Mouse (Mus musculus): ENCODE measurements around the gene Fam193b. TPM values are rescaled to one million over a fixed set of nuclear protein-coding genes. Genes with fewer than 3 reads are reported as not detected.

Gene Fam193b
- polyA plus RNA-seq, 1 experiment from 2014 or later, result 63.7 TPM

GRCm38 (mm10) chr13:55536194-55537175 is 34.4 kb downstream of the Fam193b start, which contains the start of gene Ddx41:
Ddx41 (minus strand) TSS chr13:55536658.
- WGBS, result under 1% methylated on average over 70 of the region's 70 CpGs
- Histone ChIP-seq H3K27ac (peak within 1 kb of the TSS; percentile 92), H3K36me3 (peaks cover 78% of the 10 kb centered on the region)

DNA sequence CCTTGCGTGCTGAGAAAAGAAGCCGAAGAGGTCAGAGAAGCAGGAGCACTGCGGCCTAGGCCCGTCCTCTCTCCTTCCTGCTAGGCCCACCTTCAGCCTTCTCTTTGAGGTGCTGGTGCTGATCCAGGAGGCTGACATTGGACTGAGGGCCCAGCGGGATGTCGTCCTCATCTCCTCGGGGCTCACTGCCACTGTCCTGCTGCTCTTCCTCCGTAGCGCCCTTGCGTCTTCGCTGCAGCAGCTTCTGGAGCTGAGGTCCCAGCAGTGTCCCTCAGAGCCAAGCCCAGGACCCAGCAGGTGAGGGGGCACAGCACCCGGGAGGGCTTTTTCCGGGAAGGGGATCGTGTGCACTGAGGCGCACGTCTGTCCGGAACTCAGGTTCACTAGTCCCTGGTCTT is 35.1 kb downstream of the Fam193b start:
- peaks cover 17% of the 10 kb centered on the region for H3K4me1 ChIP-seq (replicated peaks)
- H3K36me3 ChIP-seq, result peaks cover 78% of the 10 kb centered on the region
- H3K27ac ChIP-seq, result peak overlapping the region; percentile 92
- H3K9me3 ChIP-seq, result no peaks in the 10 kb centered on the region
- WGBS, result 15% methylated on average over 17 of the region's 17 CpGs
- no peaks in the 10 kb centered on the region for H3K27me3 ChIP-seq (ENCODE audit: insufficient read depth, poor library complexity, severe bottlenecking)
- no peak for DNase-seq (ENCODE audit: low spot score)
- H3K4me3 ChIP-seq, result peak overlapping the region; percentile 63

More at GRCm38 (mm10) chr13:55536194-55537175, 34.4 kb downstream of the Fam193b start, which contains the start of gene Ddx41:
- Histone ChIP-seq H3K4me1 (replicated peaks) (peaks cover 17% of the 10 kb centered on the region), H3K27me3 (ENCODE audit: insufficient read depth, poor library complexity, severe bottlenecking) (no peaks in the 10 kb centered on the region), H3K9me3 (no peaks in the 10 kb centered on the region), H3K4me3 (peak within 1 kb of the TSS; percentile 63)
- peak; percentile 100 for DNase-seq (ENCODE audit: low spot score)

GRCm38 (mm10) chr13:55535191-55535590 is 35.7 kb downstream of the Fam193b start:
- no peak overlapping the region; the same call in 1 of the 2 replicates for H3K27ac ChIP-seq
- no peak for DNase-seq (ENCODE audit: low spot score)
- H3K4me3 ChIP-seq, result peak overlapping the region; percentile 63
- 92% methylated on average over 15 of the region's 15 CpGs for whole genome bisulfite sequencing
- no peaks in the 10 kb centered on the region for H3K27me3 ChIP-seq (ENCODE audit: insufficient read depth, poor library complexity, severe bottlenecking)
- peaks cover 78% of the 10 kb centered on the region for H3K36me3 ChIP-seq
- peaks cover 17% of the 10 kb centered on the region for H3K4me1 ChIP-seq (replicated peaks)
- no peaks in the 10 kb centered on the region for H3K9me3 ChIP-seq

DNA sequence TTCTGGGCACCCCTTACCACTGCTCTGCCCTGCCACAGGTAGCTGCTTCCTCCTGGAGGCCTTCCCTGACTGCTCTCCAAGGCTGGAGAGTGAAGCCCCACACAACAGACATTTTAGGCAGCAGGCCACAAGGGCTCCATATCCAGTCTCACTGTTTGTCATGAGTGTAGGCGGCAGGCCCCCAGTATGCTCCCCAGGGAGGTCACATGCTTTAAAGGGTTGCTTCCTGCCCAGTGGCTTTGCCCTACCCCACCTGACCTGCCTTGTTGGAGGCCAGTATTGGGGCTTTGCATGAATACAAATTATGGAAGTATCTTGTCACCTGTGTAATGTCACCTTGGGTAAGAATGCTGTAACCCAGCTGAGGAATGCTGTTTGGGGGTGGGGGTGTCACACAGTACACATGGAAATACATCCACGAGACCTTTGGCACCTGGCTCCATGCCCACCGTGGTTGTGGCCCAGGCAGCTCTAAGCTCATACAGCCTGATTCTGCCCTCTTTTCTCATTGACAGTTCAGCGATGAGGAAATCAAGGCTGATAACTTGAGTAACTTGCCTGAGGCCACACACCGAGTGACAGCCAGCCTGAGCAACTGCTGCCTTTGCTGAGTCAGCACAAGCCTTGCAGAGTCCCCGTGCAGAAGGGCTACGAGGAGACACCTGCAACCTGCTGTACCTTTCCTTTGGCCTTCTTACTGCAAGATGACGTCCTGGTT is 41.6 kb downstream of the Fam193b start, which contains the start of gene Dok3:
Gene Dok3, minus strand, starts transcription at position 99 of the 718 bp plus-strand sequence.
- DNase-seq (ENCODE audit: low spot score), result no peak
- Histone ChIP-seq H3K4me1 (replicated peaks) (no peaks in the 10 kb centered on the region), H3K27ac (no peak within 1 kb of the TSS), H3K36me3 (peaks cover 62% of the 10 kb centered on the region), H3K27me3 (ENCODE audit: insufficient read depth, poor library complexity, severe bottlenecking) (no peaks in the 10 kb centered on the region), H3K9me3 (no peaks in the 10 kb centered on the region), H3K4me3 (no peak within 1 kb of the TSS)
- WGBS, result 79% methylated on average over 8 of the region's 8 CpGs

- no peak overlapping the region for H3K4me3 ChIP-seq
- peaks cover 59% of the 10 kb centered on the region for H3K36me3 ChIP-seq
- no peak for DNase-seq (ENCODE audit: low spot score)
- no peaks in the 10 kb centered on the region for H3K9me3 ChIP-seq
- H3K27me3 ChIP-seq (ENCODE audit: insufficient read depth, poor library complexity, severe bottlenecking), result no peaks in the 10 kb centered on the region
- no peak overlapping the region for H3K27ac ChIP-seq
- peaks cover 10% of the 10 kb centered on the region for H3K4me1 ChIP-seq (replicated peaks)
- 85% methylated on average over 18 of the region's 18 CpGs for WGBS
Observed at GRCm38 (mm10) chr13:55527834-55528772, 42.8 kb downstream of the Fam193b start.

GRCm38 (mm10) chr13:55527212-55527611 is 43.7 kb downstream of the Fam193b start:
- peaks cover 17% of the 10 kb centered on the region for H3K4me1 ChIP-seq (replicated peaks)
- no peak overlapping the region for H3K27ac ChIP-seq
- 90% methylated on average over 16 of the region's 16 CpGs for WGBS
- no peaks in the 10 kb centered on the region for H3K27me3 ChIP-seq (ENCODE audit: insufficient read depth, poor library complexity, severe bottlenecking)
- H3K36me3 ChIP-seq, result peaks cover 55% of the 10 kb centered on the region
- H3K9me3 ChIP-seq, result no peaks in the 10 kb centered on the region
- no peak overlapping the region for H3K4me3 ChIP-seq
- DNase-seq (ENCODE audit: low spot score), result no peak

DNA sequence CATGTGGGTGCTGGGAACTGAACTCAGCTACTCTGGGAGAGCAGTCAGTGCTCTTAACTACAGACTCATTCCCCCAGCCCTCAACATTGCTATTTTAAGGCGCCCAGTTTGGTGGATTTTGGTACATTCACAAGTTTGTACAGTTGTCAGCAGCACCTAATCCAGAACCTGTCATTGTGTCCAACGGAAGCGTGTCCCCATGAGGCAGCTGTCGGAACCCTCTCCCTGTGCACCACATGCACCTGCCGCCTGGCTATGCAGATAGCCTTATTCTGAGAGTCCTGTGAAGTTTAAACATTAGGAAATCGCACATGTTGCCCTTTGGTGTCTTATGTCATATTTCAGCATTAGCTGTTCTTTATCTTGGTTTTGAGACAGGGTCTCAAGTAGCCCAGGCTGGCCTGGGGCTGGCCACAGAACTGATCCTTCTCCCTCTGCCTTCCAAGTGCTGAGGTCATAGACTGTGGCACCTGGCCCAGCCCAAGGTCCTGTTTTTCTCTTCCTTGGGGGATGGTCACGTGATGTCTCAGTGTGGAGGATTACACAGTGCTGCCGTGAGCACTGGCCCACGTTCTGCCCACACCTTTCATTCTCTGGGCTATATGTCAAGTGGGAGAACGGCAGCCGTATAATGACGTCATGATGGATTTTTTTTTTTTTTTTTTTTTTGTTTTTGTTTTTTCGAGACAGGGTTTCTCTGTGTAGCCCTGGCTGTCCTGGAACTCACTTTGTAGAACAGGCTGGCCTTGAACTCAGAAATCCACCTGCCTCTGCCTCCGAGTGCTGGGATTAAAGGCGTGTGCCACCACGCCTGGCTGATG is 45.0 kb downstream of the Fam193b start:
- H3K27me3 ChIP-seq (ENCODE audit: insufficient read depth, poor library complexity, severe bottlenecking), result no peaks in the 10 kb centered on the region
- H3K27ac ChIP-seq, result no peak overlapping the region
- peaks cover 17% of the 10 kb centered on the region for H3K4me1 ChIP-seq (replicated peaks)
- H3K36me3 ChIP-seq, result peaks cover 43% of the 10 kb centered on the region
- no peaks in the 10 kb centered on the region for H3K9me3 ChIP-seq
- no peak overlapping the region for H3K4me3 ChIP-seq
- no peak for DNase-seq (ENCODE audit: low spot score)
- 86% methylated on average over 16 of the region's 16 CpGs for WGBS

DNA sequence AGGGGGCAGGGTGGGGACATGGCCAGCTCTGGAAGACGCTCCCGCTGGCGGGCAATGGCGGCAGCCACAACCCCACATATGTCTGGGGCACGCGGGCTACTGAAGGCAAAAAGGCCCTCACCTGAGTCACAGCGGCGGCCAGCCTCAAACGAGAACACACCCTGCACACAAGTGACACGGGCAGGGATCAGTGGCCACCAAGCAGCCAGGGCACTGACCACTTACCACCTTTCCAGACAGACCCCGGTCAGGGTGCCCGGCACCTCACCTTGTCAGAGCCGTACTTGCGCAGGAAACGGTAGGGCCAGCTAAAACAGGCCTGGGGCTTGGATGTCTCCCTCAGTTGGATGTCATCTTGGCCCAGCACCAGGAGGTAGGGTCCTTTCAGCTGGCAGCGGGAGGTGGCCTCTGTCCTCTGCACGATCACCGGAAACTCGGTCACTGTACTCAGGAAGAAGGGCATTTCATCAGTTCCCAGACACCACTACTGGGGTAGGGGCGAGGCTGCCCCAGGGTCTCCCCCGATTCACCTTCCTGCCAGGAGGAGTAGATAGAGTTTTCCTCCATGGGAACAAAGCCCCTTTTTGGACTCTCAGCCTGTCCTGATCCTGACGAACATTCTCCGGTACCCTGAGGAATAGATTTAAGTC is 46.8 kb downstream of the Fam193b start:
- H3K27ac ChIP-seq, result peak overlapping the region; percentile 70
- H3K4me3 ChIP-seq, result no peak overlapping the region
- DNase-seq (ENCODE audit: low spot score), result no peak
- 92% methylated on average over 23 of the region's 23 CpGs for WGBS
- peaks cover 24% of the 10 kb centered on the region for H3K36me3 ChIP-seq
- peaks cover 17% of the 10 kb centered on the region for H3K4me1 ChIP-seq (replicated peaks)
- no peaks in the 10 kb centered on the region for H3K27me3 ChIP-seq (ENCODE audit: insufficient read depth, poor library complexity, severe bottlenecking)
- H3K9me3 ChIP-seq, result no peaks in the 10 kb centered on the region

GRCm38 (mm10) chr13:55523278-55523677 is 47.6 kb downstream of the Fam193b start:
- DNase-seq (ENCODE audit: low spot score), result peak; percentile 44
- 58% methylated on average over 17 of the region's 17 CpGs for WGBS
- peaks cover 17% of the 10 kb centered on the region for H3K4me1 ChIP-seq (replicated peaks)

GRCm38 (mm10) chr13:55522730-55523129 is 48.2 kb downstream of the Fam193b start:
- Histone ChIP-seq H3K36me3 (peaks cover 15% of the 10 kb centered on the region), H3K27ac (peak overlapping the region; percentile 70; the same call in 1 of the 2 replicates), H3K4me1 (replicated peaks) (peaks cover 17% of the 10 kb centered on the region), H3K4me3 (no peak overlapping the region), H3K9me3 (no peaks in the 10 kb centered on the region), H3K27me3 (ENCODE audit: insufficient read depth, poor library complexity, severe bottlenecking) (no peaks in the 10 kb centered on the region)
- WGBS, result 63% methylated on average over 8 of the region's 8 CpGs
- no peak for DNase-seq (ENCODE audit: low spot score)

More at GRCm38 (mm10) chr13:55523278-55523677, 47.6 kb downstream of the Fam193b start:
- Histone ChIP-seq H3K27me3 (ENCODE audit: insufficient read depth, poor library complexity, severe bottlenecking) (no peaks in the 10 kb centered on the region), H3K27ac (peak overlapping the region; percentile 70), H3K4me3 (no peak overlapping the region), H3K9me3 (no peaks in the 10 kb centered on the region), H3K36me3 (peaks cover 16% of the 10 kb centered on the region)

DNA sequence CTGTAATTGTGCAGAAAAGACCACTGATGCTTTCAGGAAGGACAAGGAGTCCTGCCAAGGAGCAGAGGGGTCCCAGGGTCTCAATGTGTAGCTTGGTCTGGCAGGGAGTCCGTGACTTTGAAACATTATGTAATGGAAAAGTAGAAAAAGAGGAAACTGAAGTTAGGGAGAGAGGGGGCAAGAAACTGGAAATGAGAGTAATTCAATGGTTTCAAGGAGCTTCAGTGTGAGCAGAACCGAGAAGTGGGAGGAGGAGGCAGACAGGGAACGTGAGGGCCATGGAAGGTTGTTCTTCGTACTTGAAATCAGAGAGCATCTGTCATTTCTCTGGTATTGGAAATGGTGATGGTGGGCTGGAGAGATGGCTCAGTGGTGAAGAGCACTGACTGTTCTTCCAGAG is 51.3 kb downstream of the Fam193b start:
- H3K9me3 ChIP-seq, result no peaks in the 10 kb centered on the region
- H3K4me1 ChIP-seq (replicated peaks), result peaks cover 17% of the 10 kb centered on the region
- H3K36me3 ChIP-seq, result peaks cover 15% of the 10 kb centered on the region
- H3K27ac ChIP-seq, result no peak overlapping the region
- no peak for DNase-seq (ENCODE audit: low spot score)
- no peak overlapping the region for H3K4me3 ChIP-seq
- 88% methylated on average over 4 of the region's 4 CpGs for WGBS
- H3K27me3 ChIP-seq (ENCODE audit: insufficient read depth, poor library complexity, severe bottlenecking), result peaks cover 8% of the 10 kb centered on the region
